Mouse (Mus musculus) MEL (cell line): Measurements from ENCODE around the gene Rbm26. TPM values are rescaled to one million over a fixed set of nuclear protein-coding genes. Genes with fewer than 3 reads are reported as not detected.

Source experiments
- polyA plus RNA-seq, 2 experiments: library from polyadenylated mRNA; stranded (reverse) in 1 of 2; unstranded in 1 of 2; fragments of >175 nt in 1 of 2; fragments of >200 nt in 1 of 2; gene quantifications; 2 replicates each; pipeline versions ENCODE4 v1.2.1 to v1.2.4; 2012; ENCODE audit warnings: low replicate concordance in 2 of 2, low read depth in 1 of 2; ENCODE audit not compliant: insufficient read length in 2 of 2, insufficient read depth in 1 of 2, missing spikeins in 1 of 2
- total RNA-seq: library from RNA; depleted of rRNA; stranded (reverse); fragments of 300-350 nt; gene quantifications from 2 replicates; pipeline ENCODE4 v1.2.3, GENCODE M21; 2012; rRNA removed

Rbm26 gene
- total and polyA plus RNA-seq, 3 experiments: 27.7 to 55.9 (median 47.8) TPM

Other genes with a start within 250 kb of the Rbm26 start
- gene Ndfip2, start 81.2 kb upstream of the Rbm26 start, total RNA-seq: 13.7 and 16.6 TPM in 2 replicates
- 10 to 100 TPM in 1 of 2 experiments, not detected in 1; 26.3 TPM for gene Ndfip2, start 81.2 kb upstream of the Rbm26 start, polyA plus RNA-seq